Mouse (Mus musculus) heart, postnatal 25 days (tissue): ENCODE data around the gene Sp100. TPM values are rescaled to one million over a fixed set of nuclear protein-coding genes. Genes with fewer than 3 reads are reported as not detected.

Source experiments
- DNase-seq: peaks from one replicate; pipeline ENCODE4 v3.0.0; 2022; ENCODE audit warnings: low spot score
- intact Hi-C: fragments of 180-260 bp; cut with DNase I; formaldehyde crosslinking; loops from one replicate; pipeline ENCODE4 v1.15.1; 2025
- microRNA-seq: library from miRNA; unstranded; fragments of <30 nt; microRNA quantifications from one replicate; pipeline ENCODE4 v1.2.0, GENCODE M21; 2022
- total RNA-seq, 2 experiments: library from RNA; stranded (reverse); gene quantifications; 2 replicates each; pipeline ENCODE4 v1.2.3; 2021

Sp100 gene
- total RNA-seq, 2 experiments from 2014 or later: 17.9 to 20.2 TPM

DNA sequence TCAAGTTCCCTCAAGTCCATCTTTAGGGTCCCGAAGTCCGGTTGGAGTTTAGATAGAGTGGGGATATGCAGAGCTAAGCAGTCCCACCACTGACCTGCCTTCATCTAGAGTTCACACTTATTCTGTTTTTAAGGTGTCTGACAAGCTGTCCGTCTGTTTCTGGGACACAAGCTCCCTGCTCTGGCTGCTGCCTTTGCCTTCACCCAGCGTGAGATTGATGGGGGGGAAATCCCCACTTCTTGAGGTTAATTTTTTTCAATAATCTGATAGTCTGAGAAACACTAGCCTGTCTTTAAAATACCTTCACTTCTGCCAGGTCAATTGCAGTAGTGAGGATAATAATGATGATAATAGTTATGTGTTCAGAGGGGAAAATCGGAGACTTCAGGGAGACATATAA, 92.5 kb downstream of the Sp100 start:
- intact Hi-C loops: no loop called here
- no peak for DNase-seq

DNA sequence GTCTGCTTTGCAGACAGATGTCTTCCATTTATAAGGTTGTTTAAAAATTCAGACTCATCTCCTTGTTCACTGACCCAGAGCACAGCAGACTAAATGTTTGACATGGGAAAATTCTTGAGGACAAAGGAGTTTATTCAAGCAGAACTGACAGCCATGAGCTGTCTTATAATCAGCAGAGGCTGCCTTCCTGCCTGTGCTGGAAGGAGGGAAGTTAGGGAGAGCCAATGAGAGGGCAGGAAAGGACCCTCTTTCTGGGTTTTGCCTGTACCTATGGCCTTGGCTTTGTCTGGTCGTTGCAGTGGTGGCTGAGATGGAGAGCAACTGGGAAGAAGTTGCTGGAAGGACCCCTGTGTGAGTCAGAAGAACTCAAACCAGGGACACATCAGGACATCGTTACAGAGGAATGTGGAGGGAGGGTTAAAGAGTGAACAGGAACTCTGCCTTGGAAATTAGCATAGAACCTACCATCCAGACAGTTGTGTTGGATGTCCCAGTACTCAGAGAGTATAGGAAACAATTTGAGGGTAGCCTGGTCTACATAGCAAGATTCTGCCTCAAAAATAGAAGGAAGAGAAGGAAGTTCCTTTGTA, 93.2 kb downstream of the Sp100 start:
- intact Hi-C loops: no loop called here

DNA sequence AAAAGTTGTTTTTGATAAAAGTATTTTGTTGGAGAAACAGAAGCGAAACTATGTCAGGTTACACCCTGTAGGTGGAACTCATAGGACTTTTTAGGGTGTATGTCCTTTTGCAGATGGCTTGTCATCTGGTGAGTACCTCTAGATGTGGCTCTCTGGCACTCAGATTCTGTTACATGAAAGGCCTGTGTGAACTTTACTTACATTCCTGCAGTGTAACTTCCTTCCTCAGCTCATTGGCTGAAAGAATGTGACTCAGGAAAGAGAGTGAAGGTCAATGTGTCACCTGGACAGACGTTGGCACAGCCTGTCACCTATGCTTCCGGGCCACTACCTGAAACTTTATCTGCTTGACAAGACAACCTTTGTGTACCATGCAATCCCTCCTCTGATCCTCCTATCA, 94.8 kb downstream of the Sp100 start:
- intact Hi-C loops: no loop called here
- no peak for DNase-seq

More for the DNA sequence above, 93.2 kb downstream of the Sp100 start:
- no peak for DNase-seq

DNA sequence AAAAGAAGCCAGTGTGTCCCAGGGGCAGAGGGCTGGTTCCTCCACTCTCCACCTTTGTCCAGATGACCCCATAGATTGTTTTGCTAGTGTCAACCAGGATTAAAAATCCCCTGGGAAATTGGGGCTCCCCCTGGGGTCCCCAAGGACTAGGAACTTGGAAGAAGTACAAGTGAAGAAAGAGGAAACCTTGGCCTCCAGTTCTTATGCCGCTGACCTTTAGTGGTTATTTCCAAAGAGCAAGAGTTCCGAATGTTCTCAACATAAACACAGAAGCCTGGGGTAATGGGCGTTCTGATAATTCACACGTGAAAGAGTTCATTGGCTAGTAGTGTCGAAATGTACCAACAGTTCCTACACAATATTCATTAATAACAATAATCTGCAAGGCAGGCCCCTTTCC, 96.7 kb downstream of the Sp100 start:
- intact Hi-C loops: no loop called here
- no peak for DNase-seq

DNA sequence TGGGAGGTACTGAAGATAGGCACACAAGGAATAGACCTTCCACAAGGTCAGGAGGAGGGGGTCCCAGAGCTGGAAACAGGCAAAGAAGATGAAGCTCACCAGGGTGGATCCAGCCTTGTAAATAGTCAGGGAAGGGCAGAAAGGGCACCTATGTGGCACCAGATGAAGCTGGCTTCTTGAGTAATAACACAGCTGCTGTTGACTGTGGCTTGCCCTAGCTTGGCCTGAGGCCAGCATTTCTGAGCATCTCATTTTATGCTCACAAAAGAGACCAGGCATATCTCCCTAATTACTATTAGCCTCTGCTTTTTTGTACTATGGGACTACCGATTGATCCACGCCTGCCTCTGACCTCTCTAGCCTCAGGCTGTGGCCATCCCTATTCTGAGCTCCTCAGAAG, 100.0 kb downstream of the Sp100 start:
- intact Hi-C loops: no loop called here
- no peak for DNase-seq

DNA sequence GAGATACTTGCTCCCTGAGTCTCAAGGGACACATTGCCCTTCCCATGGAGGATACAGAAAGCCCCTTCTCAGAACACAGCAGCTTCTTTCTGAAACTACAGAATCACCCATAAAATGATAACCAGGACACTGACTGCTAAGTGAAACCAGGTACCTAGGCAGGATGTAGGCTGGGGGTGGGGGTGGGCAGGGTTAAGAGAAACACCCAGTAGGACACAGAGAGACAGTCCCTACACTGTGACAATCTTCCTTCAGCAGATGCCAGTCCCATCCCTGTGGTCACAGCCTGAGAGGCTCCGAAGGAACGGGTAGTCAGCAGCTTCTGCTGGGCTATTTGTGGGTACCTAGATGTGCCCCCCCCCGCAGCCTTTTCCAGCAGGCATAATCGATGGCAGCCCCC, 100.9 kb downstream of the Sp100 start:
- intact Hi-C loops: no loop called here

DNA sequence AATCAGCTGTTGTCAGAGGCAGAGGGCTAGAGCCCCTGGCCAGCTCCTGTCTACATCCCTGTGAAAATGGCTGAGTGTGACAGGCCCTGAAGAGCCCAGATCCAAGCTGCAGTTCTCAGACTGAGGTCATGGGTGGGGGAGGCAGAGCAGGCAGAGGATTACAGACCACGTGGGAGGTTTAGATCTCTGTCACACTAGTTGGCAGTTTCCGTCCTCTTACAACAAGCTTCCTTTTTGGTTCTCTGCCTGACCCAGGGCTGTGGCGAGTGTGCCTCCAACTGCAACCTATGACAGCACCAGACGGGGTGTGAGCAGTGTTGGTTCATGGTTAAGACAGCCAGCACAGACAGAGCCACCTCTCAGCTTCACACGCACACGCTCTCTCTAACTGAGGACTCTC, 101.7 kb downstream of the Sp100 start:
- peak; percentile 17 for DNase-seq
- intact Hi-C loops: no loop called here

More for the DNA sequence above, 100.9 kb downstream of the Sp100 start:
- no peak for DNase-seq

DNA sequence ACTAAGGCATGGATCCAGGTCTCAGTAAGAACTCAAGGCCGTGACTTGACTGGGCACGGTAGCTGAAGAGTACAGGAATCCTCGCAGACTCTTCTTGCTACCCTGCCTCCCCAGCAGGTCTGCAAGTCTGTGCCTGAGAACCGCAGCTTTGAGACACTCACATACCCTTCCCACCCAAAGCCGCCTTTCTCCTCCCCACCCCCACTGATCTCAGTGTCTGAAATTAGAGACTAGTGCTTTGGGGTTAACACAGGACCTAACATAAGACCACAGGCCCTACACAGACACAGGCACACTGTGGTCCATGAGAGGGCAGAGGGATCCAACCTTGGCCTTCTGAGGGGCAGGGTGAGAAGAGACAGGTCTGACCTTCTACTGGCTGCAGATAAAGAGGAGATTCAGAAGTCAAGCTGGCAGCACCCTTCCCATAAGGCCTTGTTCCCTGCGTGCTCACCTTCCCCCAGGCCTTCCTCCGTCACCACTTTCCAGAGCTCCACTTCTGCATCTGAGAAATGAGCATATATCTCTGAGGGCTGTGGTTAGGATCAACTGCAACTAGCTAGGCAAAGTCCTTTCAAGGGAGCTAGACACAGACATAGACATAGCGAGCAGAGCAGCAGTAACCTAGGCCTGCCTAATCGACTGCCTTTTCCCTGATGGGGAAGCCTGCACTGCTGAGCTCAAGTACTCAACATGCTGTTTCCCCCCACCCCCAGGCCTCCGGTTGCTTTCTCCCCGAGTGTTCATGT, 102.3 kb downstream of the Sp100 start:
- no peak for DNase-seq
- intact Hi-C loops: no loop called here

DNA sequence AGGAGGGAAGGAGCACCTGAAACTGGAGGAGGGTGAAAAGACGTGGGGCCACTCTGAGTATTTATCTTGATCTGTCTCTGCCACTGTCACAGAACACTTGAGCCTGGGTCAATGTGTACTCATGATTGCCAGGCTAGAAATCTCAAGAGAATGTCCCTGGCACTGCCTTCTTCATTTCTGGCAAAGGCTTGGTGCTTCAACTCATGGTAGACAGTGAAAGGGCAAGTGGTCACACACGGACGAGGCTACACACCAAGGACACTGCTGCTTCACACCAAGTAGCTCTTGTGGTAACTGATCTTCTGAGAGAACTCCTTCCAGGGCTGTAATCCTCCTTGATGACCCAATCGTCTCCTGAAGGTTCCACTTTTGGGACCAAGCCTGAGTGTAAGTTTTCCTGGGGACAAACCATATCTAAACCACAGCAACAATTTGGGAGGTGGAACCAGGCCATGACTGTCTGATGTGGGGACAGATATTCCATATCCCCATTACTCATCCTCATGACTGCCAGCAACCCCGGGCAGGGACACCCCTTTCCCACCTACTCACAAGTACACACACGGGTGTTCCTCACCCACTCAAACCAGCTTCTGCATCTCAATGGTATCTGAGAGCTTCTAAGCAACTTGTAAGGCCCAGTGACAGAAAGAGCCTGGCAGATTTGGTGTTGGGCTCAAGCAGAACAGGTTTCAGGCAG, 107.9 kb downstream of the Sp100 start:
- no peak for DNase-seq
- intact Hi-C loops: no loop called here

DNA sequence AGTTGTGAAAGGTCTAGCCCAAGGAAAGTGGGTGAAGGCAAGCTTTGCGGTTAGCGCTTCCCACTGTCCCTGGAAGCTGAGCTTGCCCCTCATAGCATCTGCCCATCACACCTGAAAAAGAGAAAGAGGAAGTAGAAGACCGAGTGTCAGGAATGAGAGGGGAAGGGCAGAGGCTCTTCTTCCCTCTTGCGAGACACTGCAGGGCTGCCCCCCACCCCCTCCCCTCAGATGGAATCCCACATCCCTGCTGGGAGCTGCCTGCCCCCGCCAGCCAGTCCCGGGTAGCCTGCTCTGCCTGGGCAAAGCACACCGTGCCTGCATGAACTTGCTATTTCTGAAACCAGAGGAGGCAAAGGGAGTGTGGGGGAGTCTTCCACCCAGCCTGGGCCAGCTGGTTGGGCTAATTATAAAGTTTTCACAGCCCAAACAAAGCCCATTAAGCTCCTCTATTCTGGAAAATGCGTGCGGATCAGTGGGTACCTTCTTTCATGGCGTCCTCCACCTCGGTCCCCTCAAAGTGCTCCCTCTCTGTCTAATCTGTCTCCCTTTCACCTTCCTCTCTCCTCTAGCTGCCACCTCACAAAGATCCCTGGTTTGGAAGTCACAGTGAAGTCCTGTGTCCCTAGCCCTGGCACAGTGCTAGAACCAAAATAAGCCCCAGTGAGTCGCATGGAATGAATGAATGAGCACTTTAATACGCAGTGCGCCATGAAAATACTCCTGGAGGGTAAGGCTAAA, 108.6 kb downstream of the Sp100 start:
- DNase-seq: no peak
- intact Hi-C loops: no loop called here

DNA sequence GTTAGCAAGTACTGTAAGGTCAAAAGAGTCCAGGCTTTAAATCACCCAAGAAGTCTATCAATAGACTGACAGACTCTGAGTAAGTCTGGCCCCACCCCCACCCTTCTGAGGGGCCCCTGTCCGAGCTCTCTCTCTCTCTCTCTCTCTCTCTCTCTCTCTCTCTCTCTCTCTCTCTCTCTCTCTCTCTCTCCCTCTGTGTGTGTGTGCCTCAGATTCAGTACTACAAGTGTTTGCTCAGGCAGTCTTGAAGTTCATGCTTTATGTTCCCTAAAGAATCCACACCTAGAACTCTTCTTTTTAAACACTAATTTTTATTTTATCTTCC, 109.1 kb downstream of the Sp100 start:
- intact Hi-C loops: no loop called here
- DNase-seq: no peak

Small RNA genes within 50 kb of the gene (microRNA-seq; reads per million reads assigned to microRNA genes)
- gene Mir8096: not detected

Other genes with a start within 250 kb of the Sp100 start
- not detected for gene G530012D18Rik, start 74.3 kb upstream of the Sp100 start, total RNA-seq
- gene Sp110, start 51.2 kb upstream of the Sp100 start, total RNA-seq: 1 to 10 TPM; 3.0 to 3.5 TPM
- gene Sp140, start 49.6 kb upstream of the Sp100 start, total RNA-seq: 1 to 10 TPM; 1.7 to 2.9 TPM
- under 1 TPM; 0.21 to 0.31 TPM for gene A630001G21Rik, start 128.7 kb downstream of the Sp100 start, total RNA-seq
- 100 to 1,000 TPM; 107 to 112 TPM for gene Cab39, start 143.5 kb downstream of the Sp100 start, total RNA-seq
- 10 to 100 TPM; 62.4 to 66.2 TPM for gene Itm2c, start 244.3 kb downstream of the Sp100 start, total RNA-seq